Mouse (Mus musculus) ES-Bruce4 (cell line): ENCODE measurements around the gene Me3.

Source experiments
- CTCF ChIP-seq: IDR thresholded peaks from one replicate; pipeline ENCODE4 v1.8.1; 2011; ENCODE audit warnings: low read depth, low read length
- POLR2A ChIP-seq: IDR thresholded peaks from one replicate; pipeline ENCODE4 v1.8.1; 2011; ENCODE audit warnings: low read length; ENCODE audit not compliant: insufficient read depth

DNA sequence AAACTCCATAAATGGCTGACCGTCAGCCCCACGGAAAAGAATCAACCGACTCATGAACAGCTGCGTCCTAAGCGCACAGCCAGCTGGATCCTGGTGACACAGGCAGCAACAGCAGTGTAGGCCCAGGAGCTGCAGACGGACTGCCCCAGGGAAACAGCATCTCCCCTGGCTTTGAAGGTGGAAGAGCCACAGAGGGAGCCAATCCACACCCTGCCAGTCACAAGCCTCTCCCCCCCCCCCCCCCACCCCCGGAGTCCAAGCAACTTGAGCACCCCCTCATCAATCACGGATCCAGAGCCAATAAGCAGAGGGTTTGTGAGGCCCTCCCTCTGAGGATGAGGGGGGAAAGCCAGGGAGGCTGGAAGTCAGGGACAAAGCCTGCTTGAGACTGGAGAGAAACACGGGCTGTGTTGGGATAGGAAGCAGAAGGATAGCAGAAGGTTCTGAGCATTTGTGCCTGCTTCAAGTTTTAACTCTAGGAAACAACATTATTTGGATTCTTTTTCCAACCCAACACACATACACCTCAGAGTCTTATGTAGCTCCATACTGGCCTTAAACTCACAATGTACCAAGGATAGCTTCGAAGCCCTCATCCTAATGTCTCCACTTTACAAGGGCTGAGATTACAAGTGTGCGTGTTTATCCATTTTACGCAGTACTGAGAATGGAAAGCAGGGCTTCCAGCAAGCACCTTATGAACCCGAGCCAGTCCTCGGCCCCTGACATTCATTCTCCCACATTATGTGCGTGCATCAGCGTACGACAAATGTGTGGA lies 224.4 kb downstream of the Me3 start:
- no peak for TF ChIP-seq CTCF
- no peak for TF ChIP-seq POLR2A
